Mouse (Mus musculus) brain, embryonic 14.5 days (tissue): ENCODE measurements around the gene Nfyc.

Experiments used
- CTCF ChIP-seq: fragments of 200-500 bp; IDR thresholded peaks from 2 replicates; pipeline ENCODE4 v1.5.1; 2012; ENCODE audit warnings: inconsistent platforms, mild to moderate bottlenecking, moderate library complexity, borderline replicate concordance; ENCODE audit not compliant: insufficient read depth, insufficient read length; ENCODE audit errors: extremely low read depth
- POLR2A ChIP-seq: fragments of 200-500 bp; IDR thresholded peaks from 2 replicates; pipeline ENCODE4 v1.6.1; 2012; ENCODE audit warnings: mild to moderate bottlenecking, inconsistent platforms, borderline replicate concordance; ENCODE audit not compliant: poor library complexity, insufficient read depth, insufficient read length, severe bottlenecking; ENCODE audit errors: extremely low read depth

GRCm38 (mm10) chr4:120726174-120726573 is 105.2 kb downstream of the Nfyc start:
- TF ChIP-seq CTCF (no peak), POLR2A (no peak)
